Mouse (Mus musculus) embryonic fibroblast, embryonic 13.5 days (primary cell): Measurements from ENCODE around the gene Fut11. TPM values are rescaled to one million over a fixed set of nuclear protein-coding genes. Genes with fewer than 3 reads are reported as not detected.

Experiments
- H3K27ac ChIP-seq: 2 replicates; pipeline ENCODE4 v1.5.1; 2012; ENCODE audit warnings: low read length, control low read depth, inconsistent platforms; ENCODE audit not compliant: insufficient read depth
- H3K4me1 ChIP-seq: 2 replicates; pipeline ENCODE4 v1.6.1; 2011; ENCODE audit warnings: low read length; ENCODE audit not compliant: control insufficient read depth, insufficient read depth
- H3K4me3 ChIP-seq: 2 replicates; pipeline ENCODE4 v1.5.1; 2011; ENCODE audit warnings: mild to moderate bottlenecking, control low read depth, low read length; ENCODE audit not compliant: insufficient read depth
- CTCF ChIP-seq: IDR thresholded peaks from 2 replicates; pipeline ENCODE4 v1.5.1; 2011; ENCODE audit warnings: mild to moderate bottlenecking, control low read depth, low read length, moderate library complexity, borderline replicate concordance; ENCODE audit not compliant: insufficient read depth
- POLR2A ChIP-seq: IDR thresholded peaks from 2 replicates; pipeline ENCODE4 v1.6.1; 2011; ENCODE audit warnings: low read depth, mild to moderate bottlenecking, control low read depth, low read length, moderate library complexity
- polyA plus RNA-seq: library from polyadenylated mRNA; stranded (reverse); fragments of >200 nt; gene quantifications from 2 replicates; pipeline ENCODE4 v1.2.4, GENCODE M21; 2011; ENCODE audit warnings: low read depth; ENCODE audit not compliant: missing spikeins, insufficient read length

Fut11 gene
- polyA plus RNA-seq, result 14.5 and 24.4 TPM in 2 replicates

DNA sequence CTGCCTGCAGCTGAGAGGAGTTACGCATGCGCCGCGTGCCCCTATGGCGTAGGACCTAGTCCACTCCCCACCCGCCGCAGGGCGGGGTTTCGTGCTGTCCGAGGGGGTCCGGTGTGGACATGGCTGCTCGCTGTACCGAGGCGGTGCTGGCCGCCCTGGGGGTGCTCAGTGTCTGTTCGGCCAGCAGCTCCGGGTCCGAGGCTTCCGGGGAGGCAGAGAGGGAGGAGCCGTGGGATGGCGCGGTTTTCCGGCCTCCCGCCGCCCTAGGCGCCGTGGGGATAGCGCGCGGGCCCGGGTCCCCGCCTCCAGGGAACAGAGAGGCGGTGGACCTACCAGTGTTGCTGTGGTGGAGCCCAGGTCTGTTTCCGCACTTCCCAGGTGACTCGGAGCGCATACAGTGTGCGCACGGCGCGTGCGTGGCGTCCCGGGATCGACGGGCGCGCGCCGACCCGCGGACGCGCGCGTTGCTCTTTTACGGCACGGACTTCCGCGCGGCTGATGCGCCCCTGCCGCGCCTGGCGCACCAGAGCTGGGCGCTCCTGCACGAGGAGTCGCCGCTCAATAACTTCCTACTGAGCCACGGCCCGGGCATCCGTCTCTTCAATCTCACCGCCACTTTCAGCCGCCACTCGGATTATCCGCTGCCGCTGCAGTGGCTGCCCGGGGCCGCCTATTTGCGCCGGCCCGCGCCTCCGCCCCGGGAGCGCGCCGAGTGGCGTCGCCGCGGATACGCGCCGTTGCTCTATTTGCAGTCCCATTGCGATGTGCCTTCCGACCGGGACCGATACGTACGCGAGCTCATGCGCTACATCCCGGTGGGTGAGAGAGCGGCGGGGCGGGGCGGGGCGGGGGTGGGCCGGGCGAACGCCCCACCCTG, at the start of gene Fut11:
Gene Fut11, plus strand, starts transcription at position 85 of the 877 bp plus-strand sequence.
- peak; percentile 75 for TF ChIP-seq POLR2A
- no peak for TF ChIP-seq CTCF
- H3K27ac ChIP-seq, result peak within 1 kb of the TSS; percentile 80

DNA sequence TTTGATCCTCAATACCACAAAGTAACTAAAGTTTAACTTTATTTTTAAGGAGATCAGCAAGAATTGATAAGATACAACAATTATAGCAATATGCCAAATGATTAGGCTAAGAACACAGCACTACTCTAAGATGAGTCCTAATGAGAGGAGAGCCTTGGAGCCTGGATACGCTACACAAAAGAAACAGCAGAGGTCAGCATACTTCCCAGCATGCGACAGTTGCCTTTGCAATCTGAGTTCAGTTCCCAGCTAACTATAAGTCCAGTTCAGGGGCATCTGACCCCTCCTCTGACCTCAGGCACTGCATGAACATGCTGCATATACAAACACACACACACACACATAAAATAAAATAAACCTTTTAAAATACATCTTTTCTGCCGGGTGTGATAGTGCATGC, 49.2 kb upstream of the Fut11 start:
- H3K4me3 ChIP-seq, result no peak overlapping the region
- TF ChIP-seq CTCF (no peak), POLR2A (no peak)
- no peak overlapping the region for H3K27ac ChIP-seq
- no peaks in the 10 kb centered on the region for H3K4me1 ChIP-seq

More for the DNA sequence above, at the start of gene Fut11:
- peaks cover 5% of the 10 kb centered on the region for H3K4me1 ChIP-seq
- H3K4me3 ChIP-seq, result peak within 1 kb of the TSS; percentile 50

DNA sequence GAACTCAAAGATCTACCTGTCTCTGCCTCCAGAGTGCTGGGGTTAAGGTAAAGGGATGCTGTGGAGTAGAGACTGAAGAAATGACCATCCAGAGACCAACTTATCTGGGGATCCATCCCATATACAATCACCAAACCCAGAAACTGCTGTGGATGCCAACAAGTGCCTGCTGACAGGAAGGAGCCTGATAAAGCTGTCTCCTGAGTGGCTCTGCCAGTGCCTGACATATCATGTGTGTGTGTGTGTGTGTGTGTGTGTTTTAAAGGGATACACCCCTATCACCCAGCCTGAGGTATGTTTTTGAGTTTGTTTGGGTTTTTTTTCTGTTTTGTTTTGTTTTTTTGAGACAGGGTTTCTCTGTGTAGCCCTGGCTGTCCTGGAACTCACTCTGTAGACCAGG, 48.4 kb upstream of the Fut11 start:
- Histone ChIP-seq H3K4me3 (no peak overlapping the region), H3K4me1 (no peaks in the 10 kb centered on the region), H3K27ac (no peak overlapping the region)
- TF ChIP-seq CTCF (no peak), POLR2A (no peak)

DNA sequence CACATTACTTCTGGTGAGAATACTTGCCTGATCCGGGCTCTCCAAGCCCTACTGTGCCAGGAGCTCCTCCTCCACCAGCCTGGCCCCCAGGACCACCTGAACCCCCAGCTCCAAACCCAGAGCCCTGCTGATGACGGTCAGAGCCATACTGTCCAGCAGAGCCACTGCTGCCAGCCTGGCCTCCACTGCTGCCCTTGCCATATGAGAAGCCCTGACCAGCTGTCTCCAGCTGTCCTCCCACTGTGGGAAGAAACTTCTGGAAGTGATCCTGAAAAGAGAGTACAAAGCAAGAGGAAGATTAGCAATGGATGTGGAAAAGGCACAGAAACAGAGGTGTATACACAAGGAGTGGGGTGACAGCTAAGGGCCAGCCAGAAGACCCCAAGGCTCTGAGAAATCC, 43.8 kb upstream of the Fut11 start:
- no peak overlapping the region for H3K27ac ChIP-seq
- H3K4me3 ChIP-seq, result no peak overlapping the region
- H3K4me1 ChIP-seq, result 0 out of 2 replicates have a peak, but pooled peaks cover 2% of the 10 kb centered on the region
- TF ChIP-seq CTCF (no peak), POLR2A (no peak)

DNA sequence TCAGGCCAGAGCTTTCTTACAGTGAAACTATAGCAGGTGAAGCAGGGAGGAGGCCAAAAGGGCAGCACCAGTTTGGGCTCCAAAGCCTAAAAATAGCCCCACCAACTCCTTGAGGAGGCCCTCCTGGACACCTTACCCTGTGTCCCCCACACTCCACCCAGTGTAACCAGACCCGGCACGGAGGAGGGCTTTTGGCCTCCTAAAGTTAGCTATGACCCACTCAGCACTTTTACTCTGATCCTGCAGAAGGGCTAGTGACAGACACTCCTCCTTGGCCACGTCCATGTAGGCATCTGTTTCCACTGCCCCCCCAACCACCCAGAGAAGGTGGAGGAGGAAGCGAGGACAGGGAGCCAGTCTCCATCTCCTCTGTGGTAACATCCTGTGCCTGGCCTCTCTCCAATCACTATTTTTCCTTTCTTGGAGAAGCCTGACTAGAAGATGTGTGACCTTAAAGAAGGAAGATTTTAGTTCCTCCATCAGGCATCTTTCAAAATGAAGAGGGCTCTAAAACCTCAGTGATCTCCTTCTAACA, 43.0 kb upstream of the Fut11 start:
- TF ChIP-seq POLR2A (no peak), CTCF (no peak)
- Histone ChIP-seq H3K4me3 (no peak overlapping the region), H3K27ac (no peak overlapping the region), H3K4me1 (0 out of 2 replicates have a peak, but pooled peaks cover 2% of the 10 kb centered on the region)

DNA sequence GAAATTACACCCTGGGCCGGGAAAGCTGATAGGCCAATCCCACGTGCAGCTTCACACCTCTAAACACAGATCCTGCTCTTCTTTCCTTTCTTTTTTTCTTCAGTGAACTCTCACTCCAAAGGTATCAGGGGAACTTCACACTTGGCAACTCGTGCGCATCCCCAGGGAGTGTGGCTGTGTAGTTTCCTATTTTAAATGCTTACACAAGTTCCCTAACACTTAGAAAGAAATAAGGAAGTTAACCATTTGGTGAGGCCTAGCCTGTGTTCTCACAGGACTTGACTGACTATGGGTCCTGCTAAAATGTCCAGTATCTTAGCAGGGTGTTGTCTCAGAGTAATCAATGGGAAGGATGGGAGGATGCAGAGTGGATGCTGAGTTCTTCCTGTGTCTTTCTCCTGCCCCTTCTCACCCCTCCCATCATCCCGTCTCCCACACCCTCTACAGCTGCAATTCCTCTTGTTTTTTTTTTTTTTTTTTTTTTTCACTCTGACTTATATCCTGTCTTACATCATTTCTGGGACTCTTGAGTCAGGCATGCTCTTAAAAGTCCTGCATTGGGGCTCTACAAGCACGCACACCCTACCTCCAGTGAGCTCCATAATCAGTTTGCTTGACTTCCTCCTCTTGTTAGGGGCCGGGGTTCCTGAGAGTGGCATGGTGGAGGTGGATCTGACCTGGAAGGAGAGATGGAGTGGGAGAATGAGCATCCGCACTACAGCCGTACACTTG, 39.9 kb upstream of the Fut11 start:
- 0 out of 2 replicates have a peak, but pooled peaks cover 2% of the 10 kb centered on the region for H3K4me1 ChIP-seq
- TF ChIP-seq CTCF (no peak), POLR2A (no peak)
- peak overlapping the region; percentile 35; the same call in 1 of the 2 replicates for H3K27ac ChIP-seq
- H3K4me3 ChIP-seq, result no peak overlapping the region

DNA sequence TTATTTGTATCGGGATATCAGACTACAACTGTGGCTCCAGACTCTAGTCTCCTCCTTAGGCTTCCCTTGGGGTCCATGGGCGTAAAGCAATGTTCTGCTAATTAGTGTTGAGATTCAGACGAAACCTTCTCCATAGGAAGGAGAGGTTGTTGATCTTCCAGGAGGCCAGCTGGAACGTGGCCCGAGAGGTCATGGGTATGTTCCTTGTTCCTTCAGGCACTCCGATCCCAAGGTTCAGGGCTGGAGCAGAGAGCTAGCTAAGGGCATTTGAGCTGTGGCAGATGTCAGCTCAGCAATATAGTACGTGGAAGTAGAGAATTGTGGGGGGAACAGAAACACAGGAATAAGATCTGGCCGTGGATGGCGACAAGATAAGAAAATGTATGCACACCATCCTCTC, 39.0 kb upstream of the Fut11 start:
- TF ChIP-seq POLR2A (no peak), CTCF (no peak)
- Histone ChIP-seq H3K27ac (no peak overlapping the region), H3K4me1 (0 out of 2 replicates have a peak, but pooled peaks cover 2% of the 10 kb centered on the region), H3K4me3 (no peak overlapping the region)

DNA sequence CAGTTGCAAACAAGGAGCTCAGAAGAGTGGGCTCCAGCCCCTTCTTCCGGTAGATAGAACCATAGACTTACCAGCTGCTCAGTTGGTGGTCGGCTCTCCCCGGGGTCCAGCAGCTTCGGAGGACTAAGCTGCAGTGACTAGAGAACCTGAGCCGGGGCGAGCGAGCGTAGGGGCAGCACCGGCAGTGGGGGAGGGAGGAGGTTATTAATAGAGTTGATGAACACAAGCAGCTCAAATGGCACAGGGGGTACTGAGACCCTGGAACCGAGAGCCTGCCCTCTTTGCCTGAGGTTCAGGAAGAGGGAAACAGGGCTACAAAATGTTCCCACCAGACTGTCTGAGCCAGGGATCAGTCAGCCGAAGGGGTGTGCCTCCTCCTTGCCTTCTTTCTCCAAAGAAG, 38.4 kb upstream of the Fut11 start, which contains the start of gene Myoz1:
Gene Myoz1, minus strand, starts transcription at position 180 of the 400 bp plus-strand sequence.
- Histone ChIP-seq H3K27ac (no peak within 1 kb of the TSS), H3K4me1 (0 out of 2 replicates have a peak, but pooled peaks cover 2% of the 10 kb centered on the region), H3K4me3 (no peak within 1 kb of the TSS)
- TF ChIP-seq POLR2A (no peak), CTCF (no peak)

DNA sequence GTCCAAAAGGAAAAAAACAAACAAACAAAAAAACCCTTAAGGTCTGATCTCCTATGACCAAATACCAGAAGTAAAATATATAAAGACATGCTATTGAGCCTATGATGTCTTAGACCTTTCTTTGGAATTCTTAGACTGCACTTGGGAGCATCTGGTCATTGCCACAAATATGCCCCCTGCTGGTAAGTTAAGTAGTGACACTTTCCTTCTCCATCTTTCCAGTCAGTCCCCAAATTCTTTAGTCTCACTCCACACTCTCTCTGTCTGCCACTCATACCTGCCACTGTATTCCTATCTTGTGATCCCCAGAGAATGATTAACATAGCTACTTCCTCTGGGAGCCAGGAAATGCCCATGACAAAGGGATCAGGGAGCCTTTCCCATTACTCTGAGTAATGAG, 36.4 kb upstream of the Fut11 start:
- TF ChIP-seq POLR2A, result no peak
- TF ChIP-seq CTCF, result no peak
- Histone ChIP-seq H3K27ac (no peak overlapping the region), H3K4me3 (no peak overlapping the region), H3K4me1 (peaks cover 8% of the 10 kb centered on the region; the same call in 1 of the 2 replicates)

DNA sequence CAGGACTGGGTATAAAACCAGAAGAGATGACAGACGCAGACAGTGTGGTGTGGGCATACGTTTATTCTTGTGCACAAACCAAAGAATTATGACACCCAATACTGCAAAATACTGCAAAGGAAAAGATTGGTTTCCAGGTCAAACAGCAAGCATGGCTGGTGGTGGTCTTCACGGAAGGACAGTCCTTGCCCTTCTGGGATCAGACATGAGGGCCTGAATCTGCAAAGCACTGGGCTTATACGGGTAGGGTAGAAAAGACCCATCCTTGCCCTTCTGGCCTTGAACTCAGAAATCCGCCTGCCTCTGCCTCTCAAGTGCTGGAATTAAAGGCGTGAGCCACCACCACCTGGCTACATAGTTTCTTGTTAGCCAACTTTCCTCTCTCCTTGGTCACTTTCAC, 35.9 kb upstream of the Fut11 start:
- Histone ChIP-seq H3K27ac (no peak overlapping the region), H3K4me3 (no peak overlapping the region), H3K4me1 (peaks cover 8% of the 10 kb centered on the region; the same call in 1 of the 2 replicates)
- no peak for TF ChIP-seq POLR2A

DNA sequence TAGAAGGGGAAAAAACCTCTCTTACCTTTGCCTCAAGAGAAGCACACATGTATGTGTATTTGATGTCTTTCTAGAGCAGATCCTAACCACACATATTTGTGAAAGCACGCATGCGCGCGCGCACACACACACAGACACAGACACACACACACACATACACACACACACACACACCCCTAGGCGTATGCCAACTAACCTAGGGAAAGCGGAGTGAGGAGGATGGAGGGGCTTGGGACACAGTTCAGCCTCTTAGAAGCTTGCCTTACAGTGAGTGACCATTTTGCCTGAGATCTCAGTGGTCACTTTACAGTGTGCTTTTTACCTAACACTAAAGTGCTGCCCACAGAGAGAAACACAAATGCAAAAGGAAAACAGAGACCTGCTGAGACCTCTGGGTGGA, 35.1 kb upstream of the Fut11 start:
- H3K27ac ChIP-seq, result no peak overlapping the region
- peaks cover 8% of the 10 kb centered on the region; the same call in 1 of the 2 replicates for H3K4me1 ChIP-seq
- no peak for TF ChIP-seq POLR2A
- no peak for TF ChIP-seq CTCF
- no peak overlapping the region for H3K4me3 ChIP-seq
